9 mouse cellular contexts compared by ENCODE assay signal in the genomic region with DNA sequence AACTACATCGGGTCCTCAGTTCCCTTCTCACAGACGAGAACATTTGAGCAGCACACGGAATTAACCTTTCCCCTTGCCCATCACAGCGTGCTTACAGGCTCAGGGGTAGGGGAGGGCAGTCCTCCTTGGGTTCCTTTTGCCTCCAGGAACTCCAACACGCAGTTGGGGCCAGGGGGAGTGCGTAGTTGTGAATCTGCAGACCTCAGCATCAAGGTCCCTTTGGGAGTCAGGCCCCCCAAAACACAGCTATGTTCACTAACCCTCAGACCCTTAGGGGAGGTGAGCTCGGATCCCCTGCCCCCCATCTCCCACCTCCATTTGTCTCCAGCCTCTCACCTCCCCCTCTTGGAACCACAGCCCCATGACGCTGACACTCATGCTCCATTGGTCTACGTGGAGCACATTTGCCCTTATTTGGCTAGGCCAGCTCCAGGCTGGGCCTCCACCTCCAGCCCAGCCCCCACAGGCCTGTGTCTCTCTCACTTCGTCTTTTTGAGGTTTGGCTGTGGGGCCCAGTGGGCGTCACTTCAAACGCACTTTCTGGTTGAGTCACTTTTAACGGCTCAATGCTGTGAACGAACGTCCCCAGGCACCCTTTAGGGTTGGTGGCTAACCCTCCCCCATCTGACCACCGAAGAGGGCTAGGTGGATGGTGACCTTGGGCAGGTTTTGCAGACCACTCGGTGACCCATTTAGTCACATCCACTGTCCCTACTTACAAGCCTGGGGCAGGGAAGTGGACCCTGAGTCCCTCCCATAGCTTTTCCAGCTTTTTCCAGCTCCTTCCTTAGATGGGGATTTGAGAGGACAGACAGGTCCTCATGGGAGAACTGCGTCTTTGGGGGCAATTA. TPM values are rescaled to one million over a fixed set of nuclear protein-coding genes. Genes with fewer than 3 reads are reported as not detected.
DNase-seq lines count a peak whose midpoint lies in the region; ATAC-seq and TF ChIP-seq lines count a peak whose summit lies in the region.
"Had no signal": no experiment of that assay in that cellular context is flagged by ENCODE, and none has a peak within 500 bp of the region (broad histone marks: within the 10 kb centered on the region; RNA-seq: fewer than 3 reads in every experiment).

No protein-coding gene starts in this region.

- peaks cover 12% of the 10 kb centered on the region for H3K4me1 ChIP-seq in forebrain, embryonic 10.5 days
- no peaks in the 10 kb centered on the region for H3K4me1 ChIP-seq in forebrain, embryonic 16.5 days (replicated peaks; ENCODE audit: control insufficient read depth, insufficient read depth, low read length)
- H3K4me1 ChIP-seq in embryonic facial prominence, embryonic 15.5 days: 0 out of 2 replicates have a peak, but pooled peaks cover 5% of the 10 kb centered on the region
- H3K4me1 ChIP-seq in kidney, adult 2 months (ENCODE audit: control insufficient read depth, insufficient read depth, low read length): no peaks in the 10 kb centered on the region
- no peaks in the 10 kb centered on the region for H3K4me1 ChIP-seq in lung, embryonic 16.5 days (replicated peaks; ENCODE audit: control insufficient read depth, insufficient read depth, low read length)
- H3K4me1 ChIP-seq in stomach, embryonic 14.5 days (ENCODE audit: control insufficient read depth, insufficient read depth, low read length): 0 out of 2 replicates have a peak, but pooled peaks cover 3% of the 10 kb centered on the region
- H3K4me1 ChIP-seq: midbrain, embryonic 12.5 days had no signal

- no peak overlapping the region for H3K4me3 ChIP-seq in forebrain, embryonic 10.5 days
- H3K4me3 ChIP-seq in forebrain, embryonic 16.5 days (replicated peaks; ENCODE audit: low read length): no peak overlapping the region
- H3K4me3 ChIP-seq in embryonic facial prominence, embryonic 15.5 days (replicated peaks): no peak overlapping the region
- H3K4me3 ChIP-seq in kidney, adult 2 months (ENCODE audit: insufficient read depth, low read depth, low read length): no peak overlapping the region
- H3K4me3 ChIP-seq in lung, embryonic 16.5 days (ENCODE audit: low read length): no peak overlapping the region
- H3K4me3 ChIP-seq in stomach, embryonic 14.5 days (ENCODE audit: low read depth, low read length): no peak overlapping the region
- H3K4me3 ChIP-seq: midbrain, embryonic 12.5 days had no signal

- H3K4me2 ChIP-seq in forebrain, embryonic 16.5 days (ENCODE audit: low read length): no peak overlapping the region
- no peak overlapping the region for H3K4me2 ChIP-seq in embryonic facial prominence, embryonic 15.5 days (replicated peaks)
- peak overlapping the region; percentile 9; the same call in 1 of the 2 replicates for H3K4me2 ChIP-seq in lung, embryonic 16.5 days (ENCODE audit: low read depth, low read length)
- H3K4me2 ChIP-seq in stomach, embryonic 14.5 days (replicated peaks; ENCODE audit: low read depth, low read length): peak overlapping the region; percentile 10; the same call in 1 of the 2 replicates
- H3K4me2 ChIP-seq: midbrain, embryonic 12.5 days had no signal

- DNase-seq in forebrain, embryonic 10.5 days (ENCODE audit: extremely low spot score, low spot score): no peak
- DNase-seq in ES-CJ7 (ENCODE audit: low read depth, low spot score): peak; percentile 89
- peak; percentile 51 for DNase-seq in kidney, adult 2 months
- DNase-seq in cerebellum, adult 9-11 months: no peak

- no peaks in the 10 kb centered on the region for H3K9me3 ChIP-seq in forebrain, embryonic 10.5 days
- no peaks in the 10 kb centered on the region for H3K9me3 ChIP-seq in forebrain, embryonic 16.5 days (ENCODE audit: control insufficient read depth, low read length)
- no peaks in the 10 kb centered on the region for H3K9me3 ChIP-seq in embryonic facial prominence, embryonic 15.5 days (replicated peaks)
- no peaks in the 10 kb centered on the region for H3K9me3 ChIP-seq in lung, embryonic 16.5 days (ENCODE audit: control insufficient read depth, low read length)
- no peaks in the 10 kb centered on the region for H3K9me3 ChIP-seq in stomach, embryonic 14.5 days (ENCODE audit: control insufficient read depth, low read depth, low read length)
- H3K9me3 ChIP-seq: midbrain, embryonic 12.5 days had no signal

- H3K9ac ChIP-seq in forebrain, embryonic 16.5 days (replicated peaks; ENCODE audit: low read depth, low read length): no peak overlapping the region
- H3K9ac ChIP-seq in embryonic facial prominence, embryonic 15.5 days: no peak overlapping the region
- H3K9ac ChIP-seq in lung, embryonic 16.5 days (ENCODE audit: low read length): no peak overlapping the region
- no peak overlapping the region for H3K9ac ChIP-seq in stomach, embryonic 14.5 days (replicated peaks; ENCODE audit: low read depth, low read length)
- H3K9ac ChIP-seq: midbrain, embryonic 12.5 days had no signal

- H3K27ac ChIP-seq in forebrain, embryonic 10.5 days: peak overlapping the region; percentile 65
- no peak overlapping the region for H3K27ac ChIP-seq in forebrain, embryonic 16.5 days (ENCODE audit: low read length)
- H3K27ac ChIP-seq in embryonic facial prominence, embryonic 15.5 days (replicated peaks): peak overlapping the region; percentile 22; the same call in 1 of the 2 replicates
- peak overlapping the region; percentile 48; the same call in 1 of the 2 replicates for H3K27ac ChIP-seq in kidney, adult 2 months (ENCODE audit: insufficient read depth, low read depth, low read length)
- H3K27ac ChIP-seq in lung, embryonic 16.5 days (ENCODE audit: low read length): peak overlapping the region; percentile 43; the same call in 1 of the 2 replicates
- H3K27ac ChIP-seq in stomach, embryonic 14.5 days (ENCODE audit: low read length): peak overlapping the region; percentile 71
- H3K27ac ChIP-seq: midbrain, embryonic 12.5 days had no signal

- H3K27me3 ChIP-seq in forebrain, embryonic 10.5 days (ENCODE audit: poor library complexity, severe bottlenecking): no peaks in the 10 kb centered on the region
- H3K27me3 ChIP-seq in forebrain, embryonic 16.5 days (replicated peaks; ENCODE audit: control insufficient read depth, insufficient read depth, low read length): no peaks in the 10 kb centered on the region
- H3K27me3 ChIP-seq in embryonic facial prominence, embryonic 15.5 days: no peaks in the 10 kb centered on the region
- H3K27me3 ChIP-seq in kidney, adult 2 months (replicated peaks; ENCODE audit: control insufficient read depth, insufficient read depth, low read length): no peaks in the 10 kb centered on the region
- H3K27me3 ChIP-seq in lung, embryonic 16.5 days (ENCODE audit: control insufficient read depth, insufficient read depth, low read depth, low read length): no peaks in the 10 kb centered on the region
- H3K27me3 ChIP-seq in stomach, embryonic 14.5 days (ENCODE audit: control insufficient read depth, insufficient read depth, low read length): no peaks in the 10 kb centered on the region
- H3K27me3 ChIP-seq: midbrain, embryonic 12.5 days had no signal

- H3K36me3 ChIP-seq in forebrain, embryonic 10.5 days (replicated peaks): peaks cover 9% of the 10 kb centered on the region
- H3K36me3 ChIP-seq in forebrain, embryonic 16.5 days (ENCODE audit: control insufficient read depth, insufficient read depth): peaks cover 4% of the 10 kb centered on the region; the same call in 1 of the 2 replicates
- H3K36me3 ChIP-seq in embryonic facial prominence, embryonic 15.5 days: peaks cover 4% of the 10 kb centered on the region
- no peaks in the 10 kb centered on the region for H3K36me3 ChIP-seq in kidney, adult 2 months (ENCODE audit: control insufficient read depth, insufficient read depth, low read length)
- H3K36me3 ChIP-seq in lung, embryonic 16.5 days (ENCODE audit: control insufficient read depth, insufficient read depth, low read length): no peaks in the 10 kb centered on the region
- peaks cover 8% of the 10 kb centered on the region; the same call in 1 of the 2 replicates for H3K36me3 ChIP-seq in stomach, embryonic 14.5 days (ENCODE audit: control insufficient read depth, insufficient read depth, low read length)

- TF ChIP-seq POLR2A in kidney, adult 2 months (IDR thresholded peaks at IDR 0.05; ENCODE audit: low read depth, low read length): no peak

- no peak for TF ChIP-seq CTCF in kidney, adult 2 months (conservative IDR thresholded peaks at IDR 0.05; ENCODE audit: insufficient read depth, insufficient read length, low read depth, low read length)

- no peak for ATAC-seq in forebrain, embryonic 16.5 days
- no peak for ATAC-seq in embryonic facial prominence, embryonic 15.5 days (ENCODE audit: insufficient number of reproducible peaks, low FRiP score, low TSS enrichment, low read depth)
- ATAC-seq in lung, embryonic 16.5 days (ENCODE audit: low read depth): peak; percentile 76
- peak; percentile 78; the same call in 1 of the 2 replicates for ATAC-seq in stomach, embryonic 14.5 days (ENCODE audit: insufficient number of reproducible peaks, insufficient read depth, low FRiP score, low read depth)

- WGBS in forebrain, embryonic 10.5 days: 64% methylated on average over 18 of the region's 18 CpGs
- 67% methylated on average over 18 of the region's 18 CpGs for WGBS in forebrain, embryonic 16.5 days
- 56% methylated on average over 18 of the region's 18 CpGs for WGBS in embryonic facial prominence, embryonic 15.5 days
- 30% methylated on average over 18 of the region's 18 CpGs for WGBS in kidney, adult 2 months
- 36% methylated on average over 18 of the region's 18 CpGs for WGBS in lung, embryonic 16.5 days
- WGBS in stomach, embryonic 14.5 days: 36% methylated on average over 18 of the region's 18 CpGs

RNA-seq across cellular contexts. Expression of a gene that starts 10.9 kb away (rescaled TPM):
- polyA plus RNA-seq in forebrain, embryonic 10.5 days (2016; fragmentation: Nextera tagmentation; extraction: Ambion mirVana): 11.0 and 11.1 TPM in 2 replicates
- polyA plus RNA-seq in forebrain, embryonic 16.5 days (2015; fragmentation: Nextera tagmentation; extraction: Ambion mirVana): 26.4 and 47.4 TPM in 2 replicates
- 4.0 and 5.9 TPM in 2 replicates for polyA plus RNA-seq in embryonic facial prominence, embryonic 15.5 days (2015; fragmentation: Nextera tagmentation; extraction: Ambion mirVana)
- polyA plus RNA-seq in kidney, adult 2 months (2012; rRNA removed): 3.1 and 4.2 TPM in 2 replicates
- polyA plus RNA-seq in lung, embryonic 16.5 days (2015; fragmentation: Nextera tagmentation; extraction: Ambion mirVana): 1.6 and 2.3 TPM in 2 replicates
- polyA plus RNA-seq in stomach, embryonic 14.5 days (2014; fragmentation: Nextera tagmentation; extraction: Ambion mirVana): 3.1 TPM in 2 replicates

RNA-seq across cellular contexts. Expression of a gene that starts 12.1 kb away (rescaled TPM):
- polyA plus RNA-seq in forebrain, embryonic 10.5 days (2016; fragmentation: Nextera tagmentation; extraction: Ambion mirVana): 153 and 160 TPM in 2 replicates
- 133 and 147 TPM in 2 replicates for polyA plus RNA-seq in forebrain, embryonic 16.5 days (2015; fragmentation: Nextera tagmentation; extraction: Ambion mirVana)
- polyA plus RNA-seq in embryonic facial prominence, embryonic 15.5 days (2015; fragmentation: Nextera tagmentation; extraction: Ambion mirVana): 158 and 165 TPM in 2 replicates
- 96.9 and 135 TPM in 2 replicates for polyA plus RNA-seq in kidney, adult 2 months (2012; rRNA removed)
- 143 and 167 TPM in 2 replicates for polyA plus RNA-seq in lung, embryonic 16.5 days (2015; fragmentation: Nextera tagmentation; extraction: Ambion mirVana)
- polyA plus RNA-seq in stomach, embryonic 14.5 days (2014; fragmentation: Nextera tagmentation; extraction: Ambion mirVana): 133 and 151 TPM in 2 replicates

RNA-seq across cellular contexts. Expression of a gene that starts 44.0 kb away (rescaled TPM):
- 4.5 and 5.1 TPM in 2 replicates for polyA plus RNA-seq in forebrain, embryonic 10.5 days (2016; fragmentation: Nextera tagmentation; extraction: Ambion mirVana)
- 0.29 and 0.80 TPM in 2 replicates for polyA plus RNA-seq in forebrain, embryonic 16.5 days (2015; fragmentation: Nextera tagmentation; extraction: Ambion mirVana)
- 0.85 and 1.1 TPM in 2 replicates for polyA plus RNA-seq in embryonic facial prominence, embryonic 15.5 days (2015; fragmentation: Nextera tagmentation; extraction: Ambion mirVana)
- 0.05 TPM in 1 of 2 replicates, not detected in the other for polyA plus RNA-seq in kidney, adult 2 months (2012; rRNA removed)
- 0.64 and 3.4 TPM in 2 replicates for polyA plus RNA-seq in lung, embryonic 16.5 days (2015; fragmentation: Nextera tagmentation; extraction: Ambion mirVana)
- polyA plus RNA-seq in stomach, embryonic 14.5 days (2014; fragmentation: Nextera tagmentation; extraction: Ambion mirVana): 2.5 and 5.0 TPM in 2 replicates

Comparison
In these comparisons a context has a peak if more than half of its experiments do, and no peak if none do; other contexts are left out.
1. DNase-seq: peak in ES-CJ7 (single experiment) and kidney, adult 2 months (single experiment); none in forebrain, embryonic 10.5 days (single experiment) and cerebellum, adult 9-11 months (single experiment).
2. ATAC-seq: peak in lung, embryonic 16.5 days (single experiment) and stomach, embryonic 14.5 days (single experiment); none in forebrain, embryonic 16.5 days (single experiment) and embryonic facial prominence, embryonic 15.5 days (single experiment).
3. H3K4me2 ChIP-seq: peak in lung, embryonic 16.5 days (single experiment) and stomach, embryonic 14.5 days (single experiment); none in forebrain, embryonic 16.5 days (single experiment) and embryonic facial prominence, embryonic 15.5 days (single experiment).